Mouse (Mus musculus) cerebellum, postnatal 25 days (tissue): ENCODE measurements at regions not wholly inside any gene's neighbourhood (a gene's known extent, or its start where the extent isn't known, plus 50 kb on each side); places are given as distances from the start of the nearest gene placed in this dataset.
A peak's percentile ranks its signal among the peaks of the same experiment; 100 is the strongest.

Experiments
- DNase-seq, 2 experiments: peaks; one replicate each; pipeline ENCODE4 v3.0.0; 2021; ENCODE audit warnings: mixed read lengths in 2 of 2

- peak in 1 of 2 experiments; percentile 20 for DNase-seq
These were observed 336.3 kb upstream of the Tgfbr2 start for GRCm38 (mm10) chr9:116511450-116511849.

- no peak for DNase-seq
These were observed 332.6 kb upstream of the Tgfbr2 start for GRCm38 (mm10) chr9:116507756-116508155.

GRCm38 (mm10) chr9:116502831-116503230 is 327.7 kb upstream of the Tgfbr2 start:
- peak; percentile 69 to 72 for DNase-seq

GRCm38 (mm10) chr9:116500951-116501350 is 325.8 kb upstream of the Tgfbr2 start:
- no peak for DNase-seq

- no peak for DNase-seq
These were observed 316.1 kb upstream of the Tgfbr2 start for GRCm38 (mm10) chr9:116491227-116491626.

- peak; percentile 56 to 72 for DNase-seq
These were observed 314.6 kb upstream of the Tgfbr2 start for GRCm38 (mm10) chr9:116489787-116490186.

- peak; percentile 24 to 62 for DNase-seq
These were observed 314.1 kb upstream of the Tgfbr2 start for GRCm38 (mm10) chr9:116489273-116489672.

- DNase-seq, result no peak
These were observed 302.1 kb upstream of the Tgfbr2 start for GRCm38 (mm10) chr9:116477309-116477708.

GRCm38 (mm10) chr9:116475206-116475955 is 300.2 kb upstream of the Tgfbr2 start:
- peak; percentile 23 to 28 for DNase-seq

GRCm38 (mm10) chr9:116472855-116473254 is 297.7 kb upstream of the Tgfbr2 start:
- peak in 1 of 2 experiments; percentile 16 for DNase-seq

GRCm38 (mm10) chr9:116468569-116469250 is 293.6 kb upstream of the Tgfbr2 start:
- peak; percentile 29 to 40 for DNase-seq

- DNase-seq, result no peak
These were observed 291.2 kb upstream of the Tgfbr2 start for GRCm38 (mm10) chr9:116466336-116466735.

GRCm38 (mm10) chr9:116464626-116465025 is 289.5 kb upstream of the Tgfbr2 start:
- DNase-seq, result no peak

- DNase-seq, result no peak
These were observed 287.1 kb upstream of the Tgfbr2 start for GRCm38 (mm10) chr9:116462232-116462631.

- no peak for DNase-seq
These were observed 284.9 kb upstream of the Tgfbr2 start for GRCm38 (mm10) chr9:116460022-116460421.

- no peak for DNase-seq
These were observed 276.9 kb upstream of the Tgfbr2 start for GRCm38 (mm10) chr9:116452050-116452449.

GRCm38 (mm10) chr9:116450829-116451228 is 275.7 kb upstream of the Tgfbr2 start:
- no peak for DNase-seq

- no peak for DNase-seq
These were observed 272.6 kb upstream of the Tgfbr2 start for GRCm38 (mm10) chr9:116447734-116448133.

GRCm38 (mm10) chr9:116438580-116438979 is 263.4 kb upstream of the Tgfbr2 start:
- no peak for DNase-seq

GRCm38 (mm10) chr9:116434414-116434813 is 259.3 kb upstream of the Tgfbr2 start:
- no peak for DNase-seq

- DNase-seq, result no peak
These were observed 253.9 kb upstream of the Tgfbr2 start for GRCm38 (mm10) chr9:116429061-116429460.

- no peak for DNase-seq
These were observed 253.3 kb upstream of the Tgfbr2 start for GRCm38 (mm10) chr9:116428475-116428874.

GRCm38 (mm10) chr9:116427278-116427677 is 252.1 kb upstream of the Tgfbr2 start:
- no peak for DNase-seq
